Mouse (Mus musculus) heart, postnatal 0 days (tissue): Measurements from ENCODE around the gene Pds5b.

Experiments
- CTCF ChIP-seq: IDR thresholded peaks from 2 replicates; pipeline ENCODE4 v1.5.1; 2016; ENCODE audit warnings: antibody characterized with exemption, control low read depth, low read depth
- EP300 ChIP-seq: IDR thresholded peaks from 2 replicates; pipeline ENCODE4 v1.6.1; 2016; ENCODE audit warnings: antibody characterized with exemption, low read depth

DNA sequence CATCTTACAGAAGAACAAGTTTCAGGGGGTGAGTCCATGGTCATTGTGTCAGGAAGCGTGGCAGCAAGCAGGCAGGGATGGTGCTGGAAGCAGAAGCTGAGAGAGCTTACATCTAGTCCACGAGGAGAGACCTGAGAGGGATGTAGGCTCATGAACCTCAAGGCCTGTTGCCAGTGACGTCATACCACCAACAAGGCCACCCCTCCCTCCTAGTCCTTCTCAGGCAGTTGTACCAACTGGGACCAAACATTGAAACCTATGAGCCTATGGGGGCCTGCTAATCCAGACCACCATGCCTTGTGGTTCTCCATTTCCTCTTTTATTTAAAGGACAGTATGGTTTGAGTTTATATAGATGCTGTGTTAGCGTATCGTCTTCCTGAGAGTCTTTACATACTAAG is 143.2 kb downstream of the Pds5b start:
- TF ChIP-seq CTCF = no peak
- TF ChIP-seq EP300 = no peak
